Mouse (Mus musculus): ENCODE results near the gene Clgn. TPM values are rescaled to one million over a fixed set of nuclear protein-coding genes. Genes with fewer than 3 reads are reported as not detected.
"Not testable (repeated sequence)": the region's sequence is repeated elsewhere in the genome, so short reads cannot be mapped to it uniquely, and the experiment has no call there.

Clgn gene
- total RNA-seq, 2 experiments from 2014 or later: 7.9 to 9.3 TPM

DNA sequence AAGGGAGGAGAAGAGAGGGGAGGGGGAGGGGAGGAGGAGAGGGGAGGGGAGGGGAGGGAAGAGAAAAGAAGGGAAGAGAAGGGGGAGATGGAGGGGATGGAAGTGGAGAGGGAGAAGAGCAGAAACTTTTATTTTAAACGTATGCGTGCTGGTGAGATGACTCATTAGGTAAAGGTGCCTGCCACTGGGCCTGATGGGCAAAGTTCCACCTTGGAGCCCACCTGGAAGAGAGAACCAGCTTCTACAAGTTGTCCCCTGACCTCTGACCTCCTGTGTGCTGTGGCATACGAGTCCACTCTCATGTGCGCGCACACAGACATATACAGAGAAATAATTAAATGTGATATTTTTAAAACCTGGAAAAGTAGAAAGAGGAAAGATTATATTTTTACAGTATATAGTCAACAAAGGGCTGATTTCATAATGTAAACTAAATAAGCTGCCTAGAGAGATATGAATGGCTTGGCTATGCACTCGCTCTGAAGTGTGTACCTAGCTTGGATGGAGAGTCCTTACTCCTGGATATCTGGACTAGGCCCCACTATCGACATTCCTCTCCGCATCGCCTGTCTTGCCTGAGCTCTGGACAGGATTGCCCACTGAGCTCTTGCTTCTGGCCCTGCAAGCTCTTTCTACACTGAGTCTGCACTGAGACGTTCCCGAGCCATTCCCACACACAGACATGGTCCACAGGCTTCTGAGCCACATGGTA is 29.3 kb downstream of the Clgn start:
- intact Hi-C loops (cut with DNase I): no loop called here
- DNase-seq (ENCODE audit: low spot score in 2 of 2): no peak

DNA sequence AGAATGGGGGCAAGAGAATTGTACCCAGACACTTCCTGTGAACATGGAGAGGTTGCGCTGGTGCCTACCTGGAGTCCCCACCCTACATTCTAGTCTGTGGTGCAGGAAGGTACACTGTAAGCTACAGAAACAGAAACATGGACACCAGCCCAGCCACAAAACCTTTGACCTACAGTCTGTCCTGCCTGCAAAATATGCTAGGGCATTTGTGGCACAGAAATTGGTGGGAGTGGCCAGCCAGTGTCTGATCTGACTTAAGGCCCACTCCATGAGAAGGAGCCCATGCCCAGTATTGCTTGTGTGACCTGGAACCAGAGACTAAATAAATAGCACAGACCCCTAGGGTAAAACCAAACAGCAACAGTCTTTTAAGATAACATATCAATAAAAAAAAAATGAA is 31.7 kb downstream of the Clgn start:
- intact Hi-C loops (cut with DNase I): no loop called here
- DNase-seq (ENCODE audit: low spot score in 2 of 2): no peak

DNA sequence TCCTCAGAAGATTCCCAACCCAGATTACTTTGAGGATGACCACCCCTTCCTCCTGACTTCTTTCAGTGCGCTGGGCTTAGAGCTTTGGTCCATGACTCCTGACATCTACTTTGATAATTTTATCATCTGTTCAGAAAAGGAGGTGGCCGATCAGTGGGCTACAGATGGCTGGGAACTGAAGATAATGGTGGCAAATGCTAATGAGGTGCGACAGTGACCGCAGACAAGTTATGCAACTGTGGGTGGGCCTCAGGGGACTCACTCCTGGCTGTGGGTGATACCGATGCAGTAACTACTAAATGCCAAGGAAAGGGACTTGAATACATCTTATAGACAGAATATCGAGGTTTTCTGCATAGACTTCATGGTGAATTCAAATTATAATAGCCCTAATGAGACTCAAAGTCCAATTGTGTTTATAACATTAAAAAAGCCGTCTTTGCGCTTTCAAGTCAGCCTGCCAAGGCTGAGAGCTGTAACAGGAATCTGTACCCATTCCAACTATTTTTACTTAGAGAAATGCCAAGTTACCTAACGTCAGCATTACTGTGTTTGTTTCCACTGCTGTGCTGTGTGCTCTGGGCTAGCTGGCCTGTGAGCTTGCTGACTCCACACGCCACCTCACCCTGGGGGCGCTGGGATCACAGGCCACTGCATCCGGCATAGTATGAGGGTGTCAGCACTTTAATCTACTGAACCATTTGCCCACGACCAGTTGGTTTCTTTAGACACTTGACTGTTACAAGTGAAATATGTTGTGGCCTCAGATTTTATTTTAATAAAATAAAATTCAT is 33.6 kb downstream of the Clgn start:
- intact Hi-C loops (cut with DNase I): no loop called here
- DNase-seq (ENCODE audit: low spot score in 2 of 2): no peak

DNA sequence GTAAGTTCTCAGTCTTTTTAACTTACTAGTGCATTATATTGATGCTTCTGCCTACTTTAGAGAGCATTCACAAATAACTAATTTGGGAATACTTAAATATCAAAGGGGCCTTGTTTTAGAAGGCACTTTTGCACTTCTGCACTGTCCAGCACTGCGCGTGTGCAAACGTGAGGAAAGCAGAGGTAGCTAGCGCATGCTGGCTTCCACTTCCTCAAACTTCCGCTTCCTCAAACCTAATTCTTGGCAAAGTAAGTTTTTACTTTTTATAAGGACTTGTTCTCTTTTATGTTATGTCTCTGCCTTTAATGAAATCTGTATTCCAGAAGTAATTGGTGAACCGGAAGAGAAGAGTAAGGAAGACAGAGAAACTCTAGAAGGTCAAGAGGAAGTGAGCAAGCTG is 35.5 kb downstream of the Clgn start:
- intact Hi-C loops (cut with DNase I): no loop called here
- no peak for DNase-seq (ENCODE audit: low spot score in 2 of 2)

DNA sequence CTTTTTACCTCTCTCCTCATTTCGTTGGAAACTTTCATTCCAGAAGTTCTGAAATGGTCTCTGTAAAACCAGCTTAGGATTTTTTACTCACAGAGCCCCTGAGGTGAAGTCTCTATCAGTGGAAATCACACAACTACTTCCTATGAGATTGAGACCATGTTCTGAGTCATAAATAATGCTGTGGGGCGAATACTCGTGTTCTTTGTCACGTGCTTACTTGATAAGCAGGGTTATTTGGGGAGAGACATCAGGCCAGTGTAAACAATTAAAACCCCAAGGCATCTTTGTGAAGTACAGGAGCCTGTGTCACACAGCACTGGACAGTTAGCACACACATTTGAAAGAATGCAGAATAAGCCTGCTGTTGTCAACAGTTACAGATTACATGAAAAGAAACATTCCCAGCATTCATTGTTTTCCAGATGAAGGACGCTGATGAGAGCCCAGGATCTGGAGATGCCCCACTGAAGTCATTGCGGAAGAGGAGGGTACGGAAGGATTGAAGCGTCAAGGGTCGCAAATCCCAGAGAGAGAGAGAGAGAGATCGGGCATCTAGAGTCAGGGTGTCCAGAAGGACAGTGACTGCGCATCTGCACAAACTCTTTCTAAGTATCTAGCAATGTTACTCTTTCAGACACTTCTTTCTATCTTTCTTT is 36.6 kb downstream of the Clgn start:
- DNase-seq (ENCODE audit: low spot score in 2 of 2): no peak
- intact Hi-C loops (cut with DNase I): no loop called here

DNA sequence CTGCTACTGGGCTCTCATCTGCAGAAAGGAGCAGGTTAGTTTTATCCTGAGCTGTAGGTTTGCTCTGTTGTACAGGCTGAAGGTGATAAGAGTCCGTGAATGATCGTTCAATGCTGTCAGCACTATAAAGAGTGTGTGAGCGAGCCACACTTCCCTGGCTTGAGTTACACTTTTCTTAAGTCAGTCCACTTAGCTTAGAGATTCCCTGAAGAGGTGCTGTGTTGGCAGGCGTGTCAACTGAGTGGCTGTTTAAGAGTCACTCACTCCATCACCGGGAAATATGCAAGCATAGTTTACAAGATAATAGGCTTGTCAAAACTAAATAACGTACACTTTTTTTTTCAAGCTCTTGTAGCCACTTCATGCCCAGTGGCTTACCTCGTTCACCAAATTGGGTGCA is 37.3 kb downstream of the Clgn start:
- no peak for DNase-seq (ENCODE audit: low spot score in 2 of 2)
- intact Hi-C loops (cut with DNase I): no loop called here

DNA sequence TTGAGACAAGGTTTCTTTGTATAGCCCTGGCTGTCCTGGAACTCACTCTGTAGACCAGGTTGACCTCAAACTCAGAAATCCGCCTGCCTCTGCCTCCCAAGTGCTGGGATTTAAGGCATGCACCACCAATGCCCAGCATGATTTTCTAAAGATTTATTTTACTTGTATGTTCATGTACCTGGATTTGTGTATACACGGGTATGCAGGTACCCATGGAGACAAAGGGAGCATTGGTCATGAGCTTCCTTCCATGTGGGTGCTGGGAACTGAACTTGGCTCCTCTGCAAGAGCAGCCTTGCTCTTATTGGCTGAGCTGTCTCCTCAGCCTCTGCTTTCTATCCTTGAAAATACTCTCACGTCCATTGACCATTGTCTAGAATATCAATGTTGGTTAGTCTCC is 39.0 kb downstream of the Clgn start:
- intact Hi-C loops (cut with DNase I); DNase-seq (ENCODE audit: low spot score in 2 of 2): not testable (repeated sequence)

DNA sequence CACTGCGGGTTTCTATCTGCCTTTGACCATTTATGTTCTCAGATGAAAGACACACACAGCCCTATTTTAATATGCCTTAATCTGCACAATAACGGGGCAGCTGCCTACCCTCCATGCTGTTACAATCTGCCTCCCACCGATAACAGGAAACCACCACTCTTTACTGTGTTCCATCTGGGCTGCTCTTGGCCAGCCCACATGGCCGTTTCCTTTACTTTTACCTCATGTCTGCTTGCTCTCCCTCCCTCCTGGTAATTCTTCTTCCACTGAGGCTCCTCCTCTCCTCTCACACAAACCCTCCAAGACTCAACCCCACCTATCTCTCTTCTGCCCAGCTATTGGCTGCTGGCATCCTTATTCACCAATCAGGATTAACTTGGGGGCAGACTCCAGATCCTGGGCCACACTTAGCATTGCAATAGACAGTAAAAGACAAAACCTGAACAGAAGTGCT is 39.4 kb downstream of the Clgn start:
- no peak for DNase-seq (ENCODE audit: low spot score in 2 of 2)
- intact Hi-C loops (cut with DNase I): no loop called here

DNA sequence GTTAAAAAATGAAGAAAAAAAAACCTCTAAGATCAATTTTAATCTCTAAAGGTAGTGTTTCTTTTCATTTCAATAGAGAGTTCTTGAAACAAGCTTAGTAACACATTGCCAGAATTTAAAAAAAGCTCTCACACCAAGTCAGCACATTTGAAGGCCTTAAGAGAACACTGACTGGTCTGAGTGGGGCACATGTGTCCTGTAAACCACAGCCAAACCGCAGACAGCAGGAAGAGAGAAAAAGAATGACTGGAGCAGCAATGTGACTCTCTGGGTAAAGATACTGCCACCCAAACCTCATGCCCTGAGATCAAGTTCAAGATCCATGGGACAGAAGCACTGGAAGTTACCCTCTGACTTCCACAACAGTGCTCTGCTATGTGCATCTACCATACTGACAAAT is 47.4 kb downstream of the Clgn start:
- intact Hi-C loops (cut with DNase I): no loop called here

DNA sequence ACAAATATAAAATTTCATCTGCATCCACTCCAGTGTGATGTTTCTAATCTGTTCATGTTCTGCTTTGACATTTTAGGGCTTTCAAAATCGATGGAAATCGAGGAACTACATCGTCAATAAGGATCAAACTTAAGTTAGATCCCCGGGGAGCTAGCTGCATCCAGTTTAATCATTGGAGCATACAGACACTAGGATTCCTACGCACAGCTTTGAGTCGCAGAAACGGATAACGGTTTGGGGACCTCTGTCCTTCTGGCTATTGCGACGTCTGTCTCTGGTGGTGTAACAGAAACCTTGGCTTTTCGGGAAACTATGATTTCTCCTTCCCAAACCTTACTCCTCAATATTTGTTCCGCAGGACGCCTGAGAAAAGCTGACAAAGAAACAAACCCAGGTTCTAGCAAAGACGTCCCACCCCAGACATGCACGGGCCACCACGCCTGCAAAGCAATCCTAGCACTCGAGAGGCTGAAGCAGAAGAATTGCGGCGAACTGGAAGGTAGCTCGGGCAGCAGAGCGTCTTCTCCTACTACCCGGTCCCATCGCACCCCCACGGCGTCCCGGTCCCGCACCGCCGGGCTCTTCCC is 52.1 kb downstream of the Clgn start:
- intact Hi-C loops (cut with DNase I): loop anchor here (10.0 kb wide), 1 partner anchor 107 kb away; the partner anchor contains the start of gene Elmod2
- peak in 1 of 2 experiments; percentile 15 for DNase-seq (ENCODE audit: low spot score in 2 of 2)

More for the DNA sequence above, 47.4 kb downstream of the Clgn start:
- no peak for DNase-seq (ENCODE audit: low spot score in 2 of 2)

DNA sequence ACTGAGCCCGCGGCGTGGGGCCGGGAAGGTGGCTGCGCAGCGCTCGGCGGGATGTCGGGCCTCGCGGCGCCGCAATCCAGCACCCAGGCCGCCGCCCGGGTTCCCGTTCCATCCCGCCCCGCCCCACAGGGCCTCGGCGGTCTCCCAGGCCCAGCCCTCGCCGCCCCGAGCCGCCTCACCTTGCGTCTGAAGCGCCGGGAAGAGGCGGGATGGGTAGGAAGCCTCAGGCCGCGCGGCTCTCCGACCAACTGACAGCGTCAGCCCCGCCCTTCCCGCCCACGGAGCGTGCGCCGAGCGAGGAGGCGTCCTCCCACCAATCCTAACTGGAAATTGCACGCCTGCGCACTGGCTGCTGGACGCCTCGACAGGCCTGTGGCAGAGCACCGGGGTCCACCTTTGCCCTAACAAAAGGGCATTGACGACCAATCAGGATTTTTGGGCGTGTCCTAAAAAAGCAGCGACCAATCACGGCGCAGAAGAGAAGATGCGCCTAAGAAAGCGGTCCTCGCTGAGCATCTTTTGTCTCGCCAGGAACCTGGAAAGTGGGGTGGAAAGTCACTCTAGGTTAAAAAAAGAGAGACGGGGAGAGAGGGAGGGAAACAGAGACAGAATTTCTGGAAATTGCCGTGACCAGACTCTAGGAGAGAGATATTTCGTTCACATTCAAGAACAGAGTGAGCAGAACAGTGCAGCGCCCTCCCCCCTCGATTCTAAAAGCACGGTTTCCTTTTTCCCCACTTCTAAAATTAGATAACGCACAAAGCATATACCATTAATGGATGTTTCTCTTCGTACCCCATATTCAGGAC is 52.8 kb downstream of the Clgn start:
- intact Hi-C loops (cut with DNase I): loop anchor here (10.0 kb wide), 1 partner anchor 108 kb away; the partner anchor contains the start of gene Elmod2
- peak; percentile 96 to 97 for DNase-seq (ENCODE audit: low spot score in 2 of 2)

DNA sequence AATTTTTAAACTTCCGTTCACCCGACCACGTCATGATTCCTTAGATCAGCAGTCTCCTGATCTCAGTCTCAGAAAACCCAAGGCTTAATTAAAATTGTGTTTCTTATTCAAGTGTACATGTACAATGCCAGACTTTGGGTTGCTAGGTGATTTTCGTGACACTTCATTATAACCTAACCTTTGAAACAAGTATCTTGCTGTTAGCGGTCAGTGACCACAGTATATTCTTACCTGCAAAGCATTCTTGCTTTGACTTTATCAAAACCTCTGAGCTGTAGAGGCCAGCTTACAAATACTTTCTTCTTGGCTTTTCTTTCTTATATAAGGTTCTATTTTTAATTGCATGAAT is 53.4 kb downstream of the Clgn start:
- intact Hi-C loops (cut with DNase I): loop anchor here (10.0 kb wide), 1 partner anchor 108 kb away; the partner anchor contains the start of gene Elmod2
- no peak for DNase-seq (ENCODE audit: low spot score in 2 of 2)

DNA sequence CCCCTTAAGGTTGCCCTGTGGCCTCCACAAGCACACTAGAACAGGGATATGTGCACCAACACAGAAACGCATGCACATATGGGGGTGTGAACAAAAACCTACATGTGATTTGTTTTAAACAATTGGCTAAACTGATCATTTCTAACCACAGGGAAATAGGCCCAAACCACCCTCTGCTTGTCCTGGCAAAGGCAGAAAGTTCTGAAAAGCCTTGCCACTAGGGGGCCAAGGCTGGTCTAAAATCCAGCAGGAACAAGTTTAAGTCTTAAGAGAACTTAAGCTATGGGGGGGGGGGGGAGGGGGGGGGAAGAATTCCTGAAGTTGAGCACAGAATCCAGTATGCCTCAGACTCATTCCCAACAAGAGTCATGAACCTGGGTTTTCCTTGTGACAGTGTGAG is 60.3 kb downstream of the Clgn start:
- no peak for DNase-seq (ENCODE audit: low spot score in 2 of 2)
- intact Hi-C loops (cut with DNase I): loop anchor here (10.0 kb wide), 1 partner anchor 115 kb away; the partner anchor contains the start of gene Elmod2

DNA sequence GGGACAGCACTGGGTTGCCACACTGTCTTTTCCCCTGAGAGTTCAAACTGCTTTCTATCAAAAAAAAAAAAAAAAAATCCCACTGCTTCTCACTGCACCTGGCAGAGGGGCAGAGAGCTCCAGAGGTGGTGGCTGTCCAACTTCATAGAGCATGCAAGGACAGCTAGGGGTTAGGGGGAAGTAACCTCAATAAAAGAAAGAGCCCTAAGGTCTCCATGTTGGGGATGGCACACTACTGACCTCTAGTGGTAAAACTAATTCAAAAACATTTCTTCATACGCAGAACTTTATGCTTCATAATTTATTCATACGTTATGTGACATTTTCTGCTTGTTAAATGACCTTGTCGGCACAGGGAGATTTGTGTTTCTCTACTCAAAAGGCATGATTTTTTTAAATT is 61.4 kb downstream of the Clgn start:
- intact Hi-C loops (cut with DNase I): no loop called here
- no peak for DNase-seq (ENCODE audit: low spot score in 2 of 2)

DNA sequence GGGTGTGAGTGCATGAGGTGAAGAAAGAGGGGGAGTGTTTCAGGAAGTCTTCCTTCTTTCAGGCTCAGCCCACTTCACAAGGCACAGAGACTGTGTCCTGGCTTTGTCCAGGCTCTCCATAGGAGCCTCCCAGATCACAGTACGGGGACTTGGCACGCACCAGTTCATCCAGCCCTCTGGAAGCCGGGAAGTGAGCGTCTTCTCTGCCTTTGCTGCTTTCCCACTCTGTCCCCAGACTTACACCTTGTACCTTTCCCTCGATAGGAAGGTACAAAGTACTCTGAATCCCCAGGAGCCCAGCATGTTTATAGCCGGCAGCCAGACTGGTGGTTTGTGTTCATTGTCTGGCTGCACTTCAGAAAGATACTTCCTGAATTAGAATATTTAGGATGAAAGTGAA is 67.5 kb downstream of the Clgn start:
- DNase-seq (ENCODE audit: low spot score in 2 of 2): no peak
- intact Hi-C loops (cut with DNase I): no loop called here

DNA sequence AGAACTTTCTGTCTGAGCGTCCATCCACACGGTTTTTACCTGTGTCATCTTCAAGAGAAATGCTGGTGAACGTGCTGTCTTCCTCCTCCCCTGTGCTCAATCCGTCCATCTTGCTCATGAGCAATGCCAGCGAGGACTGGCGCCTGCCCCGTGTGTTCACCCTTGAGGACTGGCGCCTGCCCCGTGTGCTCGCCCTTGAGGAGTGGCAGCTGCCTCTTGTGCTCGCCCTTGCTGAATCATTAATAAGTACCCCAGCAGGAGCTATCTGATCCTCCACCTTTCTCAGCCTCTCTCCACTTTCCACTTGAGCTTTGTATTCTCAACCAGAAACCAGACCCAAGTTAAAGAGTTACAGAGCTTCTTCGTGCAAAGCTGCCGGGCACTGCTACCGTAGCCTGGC is 68.6 kb downstream of the Clgn start, which contains the start of gene Scoc:
TSS of gene Scoc (minus strand) at position 170 of the 400 bp plus-strand sequence.
- no peak for DNase-seq (ENCODE audit: low spot score in 2 of 2)
- intact Hi-C loops (cut with DNase I): no loop called here

DNA sequence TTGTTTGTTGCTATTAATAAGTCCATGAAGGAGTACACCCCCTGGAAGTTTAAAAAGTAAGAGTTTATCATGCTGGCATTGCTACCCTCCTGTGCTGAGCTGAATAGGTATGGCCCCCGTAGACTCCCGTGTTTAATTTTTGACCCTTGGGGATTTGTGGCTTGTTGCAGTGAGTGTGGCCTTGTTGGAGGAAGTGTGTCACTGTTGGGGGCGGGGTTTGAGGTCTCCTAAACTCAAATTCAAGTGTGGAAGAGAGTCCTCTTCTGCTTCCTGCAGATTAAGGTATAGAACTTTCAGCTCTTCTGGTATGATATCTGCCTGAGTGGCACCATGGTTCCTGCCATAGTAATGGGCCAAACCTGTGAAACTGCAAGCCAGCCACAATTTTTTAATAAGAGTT is 69.9 kb downstream of the Clgn start:
- no peak for DNase-seq (ENCODE audit: low spot score in 2 of 2)
- intact Hi-C loops (cut with DNase I): no loop called here

Data from left cerebral cortex, postnatal 14 days (tissue).